Mouse (Mus musculus) splenic B cell, adult 2 months (primary cell): ENCODE data around the gene Styx.
A peak's percentile ranks its signal among the peaks of the same experiment; 100 is the strongest.
"Not testable (repeated sequence)": the region's sequence is repeated elsewhere in the genome, so short reads cannot be mapped to it uniquely, and the experiment has no call there.

Experiments
- DNase-seq: peaks from one replicate; pipeline ENCODE4 v3.0.0-alpha.2; 2011; ENCODE audit warnings: low read depth, low spot score
- H3K27me3 ChIP-seq: 2 replicates; pipeline ENCODE4 v1.6.1; 2012; ENCODE audit warnings: mild to moderate bottlenecking, low read length, moderate library complexity, mixed read lengths; ENCODE audit not compliant: control insufficient read depth, poor library complexity, insufficient read depth, severe bottlenecking
- H3K36me3 ChIP-seq: 2 replicates; pipeline ENCODE4 v1.6.1; 2012; ENCODE audit warnings: mild to moderate bottlenecking, low read length, moderate library complexity, mixed read lengths; ENCODE audit not compliant: control insufficient read depth, poor library complexity, insufficient read depth, severe bottlenecking

Styx gene

GRCm38 (mm10) chr14:45389194-45389593, 38.3 kb downstream of the Styx start:
- no peaks in the 10 kb centered on the region for H3K36me3 ChIP-seq
- no peaks in the 10 kb centered on the region for H3K27me3 ChIP-seq
- no peak for DNase-seq

DNA sequence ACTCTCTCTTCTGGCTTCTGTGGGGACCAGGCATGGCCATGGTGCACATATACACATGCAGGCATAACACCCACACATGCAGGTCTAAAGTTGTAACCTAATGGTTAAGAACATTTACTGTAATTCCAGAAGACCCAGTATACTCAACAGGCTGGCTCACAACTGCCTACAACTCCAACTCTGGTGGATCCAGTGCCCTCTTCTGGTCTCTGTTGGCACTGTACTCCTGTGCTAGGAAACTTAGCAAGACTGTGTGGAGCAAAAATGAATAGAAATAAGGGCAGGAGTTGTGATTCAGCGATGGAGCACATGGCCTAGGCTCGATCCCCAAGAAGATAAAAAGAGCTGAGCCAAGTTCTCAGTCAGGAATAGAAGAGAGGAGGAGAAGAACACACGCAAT, 48.9 kb downstream of the Styx start:
- H3K36me3 ChIP-seq, result no peaks in the 10 kb centered on the region
- peak; percentile 23 for DNase-seq

DNA sequence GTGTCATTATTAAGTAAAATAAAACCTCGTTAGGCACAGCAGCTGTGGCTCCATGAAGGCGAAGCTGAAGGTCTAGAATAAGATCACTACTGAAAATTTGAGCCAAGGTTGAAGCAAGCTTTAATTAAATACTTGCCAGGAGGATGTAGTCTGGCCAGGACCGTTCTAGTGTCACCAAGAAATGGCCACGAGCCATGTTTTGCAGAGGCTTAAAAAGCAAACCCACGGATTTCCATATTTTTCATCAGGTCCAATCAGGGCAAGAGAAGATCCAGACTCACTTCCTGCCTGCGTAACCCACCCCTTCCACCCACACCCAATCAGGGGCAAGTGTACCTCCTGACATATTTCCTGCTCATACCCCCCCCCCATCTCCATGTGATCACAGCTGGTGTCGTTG, 52.8 kb downstream of the Styx start:
- no peaks in the 10 kb centered on the region for H3K27me3 ChIP-seq
- DNase-seq, result no peak
- H3K36me3 ChIP-seq, result no peaks in the 10 kb centered on the region

More for the DNA sequence above, 48.9 kb downstream of the Styx start:
- no peaks in the 10 kb centered on the region for H3K27me3 ChIP-seq

GRCm38 (mm10) chr14:45404813-45405212, 53.9 kb downstream of the Styx start, which contains the start of gene Gnpnat1:
Gene Gnpnat1, minus strand, starts transcription at chr14:45404913.
- DNase-seq, H3K27me3 ChIP-seq: not testable (repeated sequence)

DNA sequence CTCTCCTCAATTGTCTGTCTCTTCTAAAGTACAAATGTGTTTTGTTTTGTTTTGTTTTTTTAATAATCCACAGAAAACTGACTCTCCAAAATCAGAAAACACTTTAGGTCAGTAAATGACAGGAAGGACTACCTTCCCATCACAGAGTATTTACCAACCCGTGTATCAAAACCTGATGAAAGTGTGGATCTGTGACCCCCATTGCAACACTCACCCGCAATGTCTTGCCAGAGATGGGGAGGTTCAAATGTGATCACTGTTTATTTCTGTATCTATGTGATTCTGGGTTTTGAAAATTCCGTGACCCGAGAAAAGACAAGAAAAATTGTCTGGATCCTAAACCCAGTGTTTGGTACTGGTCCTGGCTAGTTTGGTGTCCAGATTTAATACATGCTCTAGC, 65.4 kb downstream of the Styx start:
- no peaks in the 10 kb centered on the region for H3K36me3 ChIP-seq
- DNase-seq, result no peak
- H3K27me3 ChIP-seq, result no peaks in the 10 kb centered on the region

More at GRCm38 (mm10) chr14:45404813-45405212, 53.9 kb downstream of the Styx start, which contains the start of gene Gnpnat1:
- not testable (repeated sequence) for H3K36me3 ChIP-seq

DNA sequence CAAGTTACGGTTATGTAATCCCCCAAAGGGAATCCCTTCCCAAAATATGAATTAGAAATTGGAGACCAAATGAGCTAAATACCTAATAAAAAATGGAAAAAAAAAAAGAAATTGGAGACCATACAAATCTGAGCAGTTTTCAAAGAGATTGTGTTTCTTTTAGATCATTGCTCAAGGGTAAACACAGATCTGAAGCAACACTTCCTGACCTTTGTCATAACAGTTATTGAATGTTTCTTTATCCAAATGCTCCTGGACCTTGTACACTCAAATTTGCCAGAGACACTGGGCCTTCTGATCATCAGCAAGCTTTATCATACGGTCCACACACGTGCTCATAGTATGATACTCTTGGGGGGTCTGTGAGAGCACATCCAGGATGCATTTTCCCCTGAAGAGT, 67.7 kb downstream of the Styx start:
- no peaks in the 10 kb centered on the region for H3K36me3 ChIP-seq
- H3K27me3 ChIP-seq, result no peaks in the 10 kb centered on the region
- no peak for DNase-seq

DNA sequence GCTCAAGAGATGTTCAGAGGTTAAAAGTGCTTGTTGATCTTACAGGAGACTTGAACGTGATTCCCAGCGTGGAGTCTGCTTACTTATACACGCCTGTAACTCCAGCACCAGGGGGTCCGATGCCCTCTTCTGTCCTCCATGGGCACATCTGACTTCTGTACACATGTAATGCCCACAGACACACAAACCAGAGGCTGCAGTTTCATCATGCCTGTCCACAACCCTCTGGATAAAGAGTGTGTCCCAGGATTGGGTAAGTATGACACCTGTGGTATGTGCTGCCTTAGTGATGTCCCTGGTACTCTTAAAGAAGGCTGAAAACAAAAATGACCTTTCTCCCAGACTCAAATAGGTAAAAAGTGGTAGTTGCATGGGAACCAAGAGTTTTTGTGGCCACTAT, 68.4 kb downstream of the Styx start:
- Histone ChIP-seq H3K27me3 (no peaks in the 10 kb centered on the region), H3K36me3 (no peaks in the 10 kb centered on the region)
- no peak for DNase-seq

DNA sequence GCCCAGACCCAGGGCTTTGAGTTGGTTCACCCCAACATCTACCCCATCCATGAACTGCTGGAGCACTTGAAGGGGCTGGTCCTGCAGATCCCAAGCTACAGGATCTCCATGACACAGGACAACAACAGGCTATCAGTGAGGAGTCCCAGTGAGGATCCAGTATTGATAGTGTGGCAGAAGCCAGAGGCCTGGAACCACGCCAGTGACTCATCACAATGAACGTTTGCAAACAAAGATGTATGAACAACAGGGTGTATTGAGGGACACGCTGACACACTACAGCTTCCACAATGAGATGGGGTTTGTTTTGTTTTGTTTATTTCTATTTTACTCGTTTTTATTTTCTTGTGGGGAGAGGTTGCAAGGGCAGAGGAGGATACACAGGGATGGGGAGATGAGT, 71.5 kb downstream of the Styx start:
- no peak for DNase-seq
- no peaks in the 10 kb centered on the region for H3K36me3 ChIP-seq
- no peaks in the 10 kb centered on the region for H3K27me3 ChIP-seq

DNA sequence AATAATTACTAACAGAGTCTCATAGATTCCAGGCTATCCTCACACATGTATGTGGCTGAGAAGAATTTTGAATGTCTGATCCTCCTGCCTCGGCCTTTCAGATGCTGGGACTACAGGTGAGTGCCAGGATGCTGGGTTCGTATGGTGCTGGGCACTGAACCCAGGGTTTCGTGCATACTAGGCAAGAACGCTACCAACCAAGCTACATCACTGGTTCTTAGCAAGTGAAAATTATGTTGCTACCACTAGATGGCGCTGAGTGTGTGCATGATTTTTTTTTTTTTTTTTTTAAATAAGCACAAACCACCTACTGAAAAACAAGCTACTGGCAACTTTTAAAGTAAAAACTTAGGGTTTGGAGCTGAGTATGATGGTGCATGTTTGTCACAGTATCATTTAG, 72.3 kb downstream of the Styx start:
- Histone ChIP-seq H3K36me3 (no peaks in the 10 kb centered on the region), H3K27me3 (no peaks in the 10 kb centered on the region)
- peak; percentile 69 for DNase-seq

DNA sequence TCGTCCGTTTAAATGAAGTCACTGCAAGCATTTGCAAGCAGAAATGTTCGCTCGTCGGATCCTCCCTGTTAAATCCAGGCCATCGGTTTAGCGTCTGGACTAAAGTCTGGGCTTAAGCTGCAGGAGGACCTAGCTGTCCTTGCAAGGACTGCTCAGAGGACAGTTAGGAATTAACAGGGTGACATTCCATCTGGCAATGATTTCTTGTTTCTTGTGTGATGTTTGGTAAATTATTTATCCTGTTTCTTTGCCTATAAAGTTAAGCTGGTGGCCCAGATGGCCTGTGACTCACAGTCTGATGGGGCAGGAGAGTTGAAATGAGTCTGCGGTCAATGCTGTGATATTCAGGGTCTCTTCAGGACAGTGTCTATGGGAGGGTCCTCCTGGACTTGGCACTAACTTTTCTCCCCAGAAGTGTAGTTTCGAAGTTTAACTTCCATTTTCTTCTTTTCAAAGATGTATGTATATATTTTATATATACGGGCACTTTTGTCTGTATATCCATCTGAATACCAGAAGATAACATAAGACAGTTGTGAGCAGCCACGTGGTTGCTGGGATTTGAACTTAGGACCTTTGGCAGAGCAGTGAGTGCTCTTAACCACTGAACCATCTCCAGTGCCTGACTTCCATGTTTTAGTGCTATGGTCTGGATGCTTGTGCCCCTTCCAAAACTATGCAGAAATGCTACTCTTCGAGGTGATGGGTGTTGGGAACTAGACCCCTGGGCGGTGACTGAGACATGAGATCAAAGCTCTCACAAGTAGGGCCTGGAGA, 79.4 kb downstream of the Styx start:
- Histone ChIP-seq H3K27me3 (no peaks in the 10 kb centered on the region), H3K36me3 (no peaks in the 10 kb centered on the region)
- DNase-seq, result no peak

GRCm38 (mm10) chr14:45432003-45432402, 81.1 kb downstream of the Styx start:
- peak; percentile 24 for DNase-seq
- Histone ChIP-seq H3K36me3 (no peaks in the 10 kb centered on the region), H3K27me3 (no peaks in the 10 kb centered on the region)

GRCm38 (mm10) chr14:45434220-45434619, 83.3 kb downstream of the Styx start:
- Histone ChIP-seq H3K36me3 (no peaks in the 10 kb centered on the region), H3K27me3 (no peaks in the 10 kb centered on the region)
- DNase-seq, result no peak

DNA sequence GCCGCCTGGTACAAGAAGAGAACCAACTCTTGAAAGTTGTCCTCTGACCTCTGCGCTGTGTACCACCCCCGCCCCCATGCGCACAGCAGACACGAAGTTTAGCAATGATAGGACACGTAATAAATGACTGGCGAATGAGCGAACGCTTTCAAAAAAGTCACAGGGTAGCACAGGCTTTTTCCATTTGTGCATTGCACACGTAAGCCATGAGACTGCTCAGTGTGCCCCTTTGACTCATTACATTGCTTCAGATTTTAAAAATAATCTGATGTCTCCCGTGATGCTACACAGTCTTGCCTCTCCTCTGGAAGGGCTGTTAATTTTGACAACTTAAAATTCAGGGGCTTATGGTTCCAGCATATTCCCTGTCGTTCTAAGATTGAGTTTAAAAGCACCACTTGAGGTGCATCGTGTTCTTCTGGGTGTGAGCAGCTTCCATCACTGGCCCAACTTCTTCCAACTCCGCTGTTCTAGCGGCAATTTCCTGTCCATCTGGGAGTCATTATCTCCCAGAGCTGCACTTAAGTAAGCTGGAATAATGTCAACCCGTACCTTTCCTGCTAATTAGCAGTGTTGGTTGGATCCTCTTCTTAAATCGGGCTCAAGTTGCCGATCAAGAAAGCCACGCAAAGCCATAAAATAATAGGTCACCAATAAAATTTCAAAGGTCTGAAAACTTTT, 87.5 kb downstream of the Styx start:
- Histone ChIP-seq H3K36me3 (no peaks in the 10 kb centered on the region), H3K27me3 (no peaks in the 10 kb centered on the region)
- DNase-seq, result no peak

DNA sequence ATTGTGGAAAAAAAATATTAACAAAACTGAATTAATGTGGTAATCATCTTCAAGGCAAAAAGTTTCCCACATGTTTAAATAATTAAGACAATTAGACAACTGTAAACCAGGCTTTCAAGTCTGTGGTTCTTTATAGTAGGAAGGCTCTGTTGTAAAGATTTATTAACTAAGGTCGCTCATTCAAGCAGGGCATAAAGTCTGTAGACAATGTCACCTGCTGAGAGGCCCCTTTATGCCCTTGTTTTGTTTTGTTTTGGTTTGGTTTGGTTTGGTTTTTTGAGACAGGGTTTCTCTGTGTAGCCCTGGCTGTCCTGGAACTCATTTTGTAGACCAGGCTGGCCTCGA, 88.0 kb downstream of the Styx start:
- no peak for DNase-seq
- Histone ChIP-seq H3K27me3 (no peaks in the 10 kb centered on the region), H3K36me3 (no peaks in the 10 kb centered on the region)

DNA sequence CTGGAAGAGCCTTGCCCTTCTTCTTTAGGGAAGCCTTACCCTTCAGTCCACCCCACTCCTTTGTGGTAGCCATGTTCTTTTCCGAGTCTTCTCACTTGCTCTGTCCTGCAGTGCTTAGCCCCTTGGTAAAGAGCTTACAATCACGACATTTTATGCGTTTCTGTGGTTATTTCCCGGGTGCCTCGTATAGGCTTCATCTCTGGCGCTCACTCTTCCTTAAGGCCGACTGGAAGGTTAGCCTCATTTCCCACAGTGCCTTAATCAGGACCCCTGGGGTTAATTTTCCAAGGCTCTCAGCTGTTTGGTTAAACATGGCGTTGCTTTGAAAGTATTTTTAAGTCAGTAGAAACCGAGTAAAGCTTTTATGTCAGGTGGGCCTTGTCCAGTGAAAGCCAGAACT, 88.5 kb downstream of the Styx start:
- DNase-seq, result no peak
- no peaks in the 10 kb centered on the region for H3K27me3 ChIP-seq
- H3K36me3 ChIP-seq, result no peaks in the 10 kb centered on the region
